Mouse (Mus musculus): Measurements from ENCODE around the gene Hdac11. TPM values are rescaled to one million over a fixed set of nuclear protein-coding genes. Genes with fewer than 3 reads are reported as not detected.

Gene Hdac11
- 1.1 TPM for polyA plus RNA-seq (2017; shearing (Covaris generic))

GRCm38 (mm10) chr6:91156554-91157236 lies at the start of gene Hdac11:
Gene Hdac11, plus strand, starts transcription at chr6:91156665.

GRCm38 (mm10) chr6:91116244-91117145 lies 40.0 kb upstream of the Hdac11 start, which contains the start of gene Nup210:
Gene Nup210, minus strand, starts transcription at chr6:91116829.

GRCm38 (mm10) chr6:91212155-91212554 lies 55.7 kb downstream of the Hdac11 start, which contains the start of gene Fbln2:
Gene Fbln2, plus strand, starts transcription at chr6:91212455.

Other genes starting within 250 kb of the Hdac11 start
- 11.3 TPM for gene Iqsec1, start 168.0 kb upstream of the Hdac11 start, polyA plus RNA-seq (2017; shearing (Covaris generic))
- gene Nup210, start 39.8 kb upstream of the Hdac11 start, polyA plus RNA-seq (2017; shearing (Covaris generic)), result 247 TPM
- not detected for gene Fbln2, start 55.8 kb downstream of the Hdac11 start, polyA plus RNA-seq (2017; shearing (Covaris generic))